Mouse (Mus musculus) embryonic facial prominence, embryonic 12.5 days (tissue): ENCODE measurements at regions not wholly inside any gene's neighbourhood (a gene's known extent, or its start where the extent isn't known, plus 50 kb on each side); places are given as distances from the start of the nearest gene placed in this dataset.

Experiments used
- ATAC-seq: fragments of 200-750 bp; cut with Nextera tagmentation; 2 replicates; pipeline ENCODE4 v1.8.0; 2017; ENCODE audit not compliant: insufficient number of reproducible peaks, insufficient read depth, low FRiP score, low TSS enrichment
- H3K27ac ChIP-seq: fragments of 300-500 bp; sonication (generic); 2 replicates; pipeline ENCODE4 v1.5.1; 2016; ENCODE audit warnings: mild to moderate bottlenecking
- H3K27me3 ChIP-seq: fragments of 300-500 bp; sonication (generic); 2 replicates; pipeline ENCODE4 v1.6.1; 2016; ENCODE audit warnings: mild to moderate bottlenecking, moderate library complexity
- H3K36me3 ChIP-seq: fragments of 300-500 bp; sonication (generic); 2 replicates; pipeline ENCODE4 v1.6.1; 2016; ENCODE audit warnings: mild to moderate bottlenecking
- H3K4me1 ChIP-seq: fragments of 300-500 bp; sonication (generic); 2 replicates; pipeline ENCODE4 v1.6.1; 2016
- H3K4me2 ChIP-seq: fragments of 300-500 bp; sonication (generic); replicated peaks from 2 replicates; pipeline ENCODE4 v1.6.1; 2016; ENCODE audit warnings: mild to moderate bottlenecking, moderate library complexity
- H3K4me3 ChIP-seq: fragments of 300-500 bp; sonication (generic); 2 replicates; pipeline ENCODE4 v1.5.1; 2016; ENCODE audit warnings: mild to moderate bottlenecking
- H3K9ac ChIP-seq: fragments of 300-500 bp; sonication (generic); 2 replicates; pipeline ENCODE4 v1.6.1; 2016; ENCODE audit warnings: mild to moderate bottlenecking, moderate library complexity
- H3K9me3 ChIP-seq: fragments of 300-500 bp; sonication (generic); 2 replicates; pipeline ENCODE4 v1.6.1; 2016; ENCODE audit warnings: mild to moderate bottlenecking, moderate library complexity
- WGBS: fragments of 180-500 bp; shearing (Covaris S2); methylation state at CpG from one replicate; pipeline ENCODE4 v1.1.7; 2016; 5-methylcytosine and 5-hydroxymethylcytosine counted together

DNA sequence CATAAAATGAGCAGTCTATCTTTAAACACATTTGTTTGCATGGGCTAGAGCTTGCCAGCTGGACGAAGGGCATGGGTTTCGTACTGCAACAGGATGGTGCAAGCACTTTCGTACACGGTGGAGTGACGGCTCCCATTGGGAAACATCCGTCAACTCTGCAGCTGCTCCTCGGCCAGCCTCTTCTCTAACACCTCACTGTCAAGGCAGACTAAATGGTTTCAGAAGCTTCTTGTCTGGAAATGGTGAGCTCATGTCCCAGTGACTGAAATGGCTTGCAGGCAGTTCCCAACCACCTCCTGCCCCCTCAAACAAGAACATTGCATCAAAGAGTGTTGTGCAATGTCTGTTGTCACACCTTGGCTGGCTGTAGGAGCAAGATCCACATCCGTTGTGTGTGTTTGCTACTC is 163.4 kb downstream of the Trib2 start:
- H3K27ac ChIP-seq: no peak overlapping the region

GRCm38 (mm10) chr12:15651293-15651692 is 165.4 kb downstream of the Trib2 start:
- H3K27me3 ChIP-seq: no peaks in the 10 kb centered on the region
- H3K4me1 ChIP-seq: peaks cover 12% of the 10 kb centered on the region; the same call in 1 of the 2 replicates
- no peak overlapping the region for H3K4me2 ChIP-seq
- H3K27ac ChIP-seq: no peak overlapping the region
- H3K9me3 ChIP-seq: no peaks in the 10 kb centered on the region
- no peak overlapping the region for H3K4me3 ChIP-seq
- H3K36me3 ChIP-seq: no peaks in the 10 kb centered on the region
- H3K9ac ChIP-seq: no peak overlapping the region
- ATAC-seq: no peak
- WGBS: 84% methylated on average over 2 of the region's 2 CpGs

More for the DNA sequence above, 163.4 kb downstream of the Trib2 start:
- Histone ChIP-seq H3K4me3 (no peak overlapping the region), H3K4me1 (peaks cover 5% of the 10 kb centered on the region; the same call in 1 of the 2 replicates), H3K9me3 (no peaks in the 10 kb centered on the region), H3K27me3 (no peaks in the 10 kb centered on the region), H3K9ac (no peak overlapping the region), H3K36me3 (no peaks in the 10 kb centered on the region), H3K4me2 (no peak overlapping the region)
- 52% methylated on average over 8 of the region's 8 CpGs for WGBS
- no peak for ATAC-seq

- no peaks in the 10 kb centered on the region for H3K27me3 ChIP-seq
- peaks cover 12% of the 10 kb centered on the region; the same call in 1 of the 2 replicates for H3K4me1 ChIP-seq
- no peak overlapping the region for H3K4me3 ChIP-seq
- ATAC-seq: no peak
- no peak overlapping the region for H3K9ac ChIP-seq
- no peak overlapping the region for H3K27ac ChIP-seq
- no peak overlapping the region for H3K4me2 ChIP-seq
- no peaks in the 10 kb centered on the region for H3K36me3 ChIP-seq
- H3K9me3 ChIP-seq: no peaks in the 10 kb centered on the region
- 55% methylated on average over 4 of the region's 4 CpGs for WGBS
These were observed 166.8 kb downstream of the Trib2 start for GRCm38 (mm10) chr12:15649906-15650305.

DNA sequence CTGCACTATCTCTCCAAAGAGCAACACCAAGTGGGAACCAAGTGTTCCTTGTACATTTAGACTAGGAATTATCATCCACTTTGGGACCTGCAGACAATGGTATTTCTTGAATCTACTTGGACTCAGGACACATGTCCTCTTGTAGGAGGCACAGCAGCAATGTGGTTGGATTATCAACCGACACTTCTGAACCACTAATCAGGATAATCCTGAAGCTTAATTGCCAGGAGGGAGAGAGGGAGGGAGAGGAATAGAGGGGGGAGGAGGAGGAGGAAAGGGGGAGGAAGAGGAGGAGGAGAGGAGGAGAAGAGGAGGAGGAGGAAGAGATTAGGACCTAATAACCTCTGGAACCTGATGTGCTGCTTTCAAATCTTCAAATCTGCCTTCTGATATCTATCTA is 167.5 kb downstream of the Trib2 start:
- Histone ChIP-seq H3K36me3 (no peaks in the 10 kb centered on the region), H3K4me3 (no peak overlapping the region), H3K9me3 (no peaks in the 10 kb centered on the region), H3K27ac (no peak overlapping the region), H3K9ac (no peak overlapping the region), H3K4me2 (no peak overlapping the region), H3K4me1 (peaks cover 16% of the 10 kb centered on the region), H3K27me3 (no peaks in the 10 kb centered on the region)
- ATAC-seq: no peak
- WGBS: 57% methylated on average over 1 of the region's 1 CpGs

- Histone ChIP-seq H3K27me3 (no peaks in the 10 kb centered on the region), H3K36me3 (no peaks in the 10 kb centered on the region), H3K9ac (no peak overlapping the region), H3K4me3 (no peak overlapping the region), H3K9me3 (no peaks in the 10 kb centered on the region), H3K27ac (no peak overlapping the region), H3K4me2 (no peak overlapping the region), H3K4me1 (peaks cover 24% of the 10 kb centered on the region)
- 29% methylated on average over 9 of the region's 9 CpGs for WGBS
- no peak for ATAC-seq
These were observed 172.5 kb downstream of the Trib2 start for GRCm38 (mm10) chr12:15644074-15644672.

DNA sequence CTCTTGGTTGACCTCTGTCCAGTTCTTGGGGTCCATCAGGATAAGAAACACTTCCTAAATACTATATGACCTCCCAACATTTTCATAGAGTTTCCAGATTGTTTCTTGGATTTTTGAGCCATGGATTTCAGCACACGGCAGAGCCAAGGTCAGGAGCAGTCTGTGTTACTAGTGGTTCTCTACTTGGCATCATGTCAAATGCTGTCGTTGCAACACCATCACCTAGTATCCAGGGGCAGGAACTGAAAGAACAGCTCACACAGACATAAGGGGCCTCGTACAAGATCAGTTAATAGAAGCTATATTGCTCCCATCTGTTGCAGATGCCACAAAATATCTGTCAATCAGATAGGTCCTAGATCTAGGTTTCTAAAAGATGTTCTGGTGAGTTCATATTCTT is 173.1 kb downstream of the Trib2 start:
- H3K27ac ChIP-seq: no peak overlapping the region
- H3K36me3 ChIP-seq: no peaks in the 10 kb centered on the region
- WGBS: 21% methylated on average over 3 of the region's 3 CpGs
- H3K4me2 ChIP-seq: no peak overlapping the region
- no peak overlapping the region for H3K9ac ChIP-seq
- ATAC-seq: no peak
- peaks cover 24% of the 10 kb centered on the region for H3K4me1 ChIP-seq
- H3K4me3 ChIP-seq: no peak overlapping the region
- no peaks in the 10 kb centered on the region for H3K27me3 ChIP-seq
- H3K9me3 ChIP-seq: no peaks in the 10 kb centered on the region

DNA sequence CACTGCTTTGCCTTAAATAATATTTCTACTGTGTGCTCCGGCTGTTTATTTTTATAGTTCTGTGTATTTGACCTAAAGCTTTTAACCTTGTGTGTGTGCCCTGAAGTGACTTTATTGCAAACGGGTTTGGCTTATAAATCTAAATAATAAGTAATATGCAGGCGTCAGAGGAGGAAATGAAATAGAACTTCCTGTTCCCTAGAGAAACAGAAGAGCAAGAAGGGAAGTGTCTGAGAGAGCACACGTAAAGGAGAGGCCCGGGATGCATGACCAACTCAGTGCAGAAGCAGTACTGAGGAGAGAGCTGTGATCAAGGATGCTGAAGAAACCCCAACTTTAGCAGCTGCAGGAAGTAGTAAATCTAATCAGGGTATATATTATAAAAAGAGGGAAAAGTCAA is 176.4 kb downstream of the Trib2 start:
- 57% methylated on average over 5 of the region's 5 CpGs for WGBS
- Histone ChIP-seq H3K27ac (no peak overlapping the region), H3K27me3 (no peaks in the 10 kb centered on the region), H3K36me3 (no peaks in the 10 kb centered on the region), H3K4me3 (no peak overlapping the region), H3K4me2 (no peak overlapping the region), H3K4me1 (peaks cover 14% of the 10 kb centered on the region), H3K9me3 (no peaks in the 10 kb centered on the region), H3K9ac (no peak overlapping the region)
- no peak for ATAC-seq

- Histone ChIP-seq H3K4me1 (no peaks in the 10 kb centered on the region), H3K27ac (no peak overlapping the region), H3K9me3 (no peaks in the 10 kb centered on the region), H3K36me3 (no peaks in the 10 kb centered on the region), H3K27me3 (no peaks in the 10 kb centered on the region), H3K4me3 (no peak overlapping the region), H3K4me2 (no peak overlapping the region), H3K9ac (no peak overlapping the region)
- no peak for ATAC-seq
- WGBS: 74% methylated on average over 3 of the region's 3 CpGs
These were observed 186.8 kb downstream of the Trib2 start for GRCm38 (mm10) chr12:15629971-15630370.

GRCm38 (mm10) chr12:15619521-15619920 is 197.2 kb downstream of the Trib2 start:
- no peak overlapping the region for H3K9ac ChIP-seq

GRCm38 (mm10) chr12:15617312-15617711 is 199.4 kb downstream of the Trib2 start:
- Histone ChIP-seq H3K9me3 (no peaks in the 10 kb centered on the region), H3K4me1 (no peaks in the 10 kb centered on the region), H3K9ac (no peak overlapping the region), H3K4me3 (no peak overlapping the region), H3K27ac (no peak overlapping the region), H3K4me2 (no peak overlapping the region), H3K36me3 (no peaks in the 10 kb centered on the region), H3K27me3 (no peaks in the 10 kb centered on the region)
- 59% methylated on average over 1 of the region's 1 CpGs for WGBS
- no peak for ATAC-seq

More at GRCm38 (mm10) chr12:15619521-15619920, 197.2 kb downstream of the Trib2 start:
- no peak overlapping the region for H3K27ac ChIP-seq
- ATAC-seq: no peak
- no peaks in the 10 kb centered on the region for H3K9me3 ChIP-seq
- H3K27me3 ChIP-seq: no peaks in the 10 kb centered on the region
- H3K4me2 ChIP-seq: no peak overlapping the region
- H3K4me1 ChIP-seq: no peaks in the 10 kb centered on the region
- H3K4me3 ChIP-seq: no peak overlapping the region
- 86% methylated on average over 2 of the region's 2 CpGs for WGBS
- no peaks in the 10 kb centered on the region for H3K36me3 ChIP-seq

- H3K4me2 ChIP-seq: no peak overlapping the region
- WGBS: 74% methylated on average over 5 of the region's 5 CpGs
- ATAC-seq: no peak
These were observed 204.7 kb downstream of the Trib2 start for GRCm38 (mm10) chr12:15611847-15612580.

GRCm38 (mm10) chr12:15607091-15607490 is 209.6 kb downstream of the Trib2 start:
- H3K9me3 ChIP-seq: no peaks in the 10 kb centered on the region
- H3K9ac ChIP-seq: no peak overlapping the region
- H3K4me1 ChIP-seq: peaks cover 16% of the 10 kb centered on the region
- H3K4me3 ChIP-seq: no peak overlapping the region
- no peak for ATAC-seq
- H3K27me3 ChIP-seq: no peaks in the 10 kb centered on the region
- 85% methylated on average over 1 of the region's 1 CpGs for WGBS
- H3K4me2 ChIP-seq: no peak overlapping the region
- H3K27ac ChIP-seq: no peak overlapping the region
- H3K36me3 ChIP-seq: no peaks in the 10 kb centered on the region

More at GRCm38 (mm10) chr12:15611847-15612580, 204.7 kb downstream of the Trib2 start:
- no peaks in the 10 kb centered on the region for H3K27me3 ChIP-seq
- H3K9ac ChIP-seq: no peak overlapping the region
- H3K36me3 ChIP-seq: no peaks in the 10 kb centered on the region
- no peaks in the 10 kb centered on the region for H3K9me3 ChIP-seq
- no peak overlapping the region for H3K27ac ChIP-seq
- H3K4me1 ChIP-seq: no peaks in the 10 kb centered on the region
- no peak overlapping the region for H3K4me3 ChIP-seq
